Mouse (Mus musculus): ENCODE measurements at regions not wholly inside any gene's neighbourhood (a gene's known extent, or its start where the extent isn't known, plus 50 kb on each side); places are given as distances from the start of the nearest gene placed in this dataset.

DNA sequence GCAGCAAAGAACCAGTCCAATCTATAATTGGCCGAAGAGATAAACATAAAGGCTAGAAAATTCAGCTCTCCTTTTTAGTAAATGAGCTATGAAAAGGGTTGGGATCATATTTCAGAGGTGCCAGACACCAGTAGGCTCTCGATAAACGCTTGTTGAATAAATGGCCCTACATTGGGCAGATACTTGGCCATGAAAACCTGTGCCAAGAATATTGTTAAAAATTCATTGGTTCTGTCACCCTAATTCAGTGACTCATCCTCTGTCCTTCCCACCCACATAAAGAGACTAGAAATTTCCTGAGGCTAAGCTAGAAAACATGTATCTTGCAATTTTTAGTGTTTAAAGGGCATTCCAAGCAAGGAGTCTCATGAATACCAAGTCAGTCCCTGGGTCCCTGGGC lies 224.3 kb upstream of the Spaca1 start:
- Histone ChIP-seq H3K4me1 (ENCODE audit: control insufficient read depth in 1 of 2, insufficient read depth in 2 of 2, low read length in 2 of 2) (no peaks in the 10 kb centered on the region), H3K4me3 (ENCODE audit: control insufficient read depth in 1 of 2, insufficient read depth in 1 of 2, low read depth in 2 of 2, low read length in 2 of 2) (no peak overlapping the region), H3K9me3 (replicated peaks; ENCODE audit: insufficient read depth, low read length) (no peaks in the 10 kb centered on the region), H3K79me2 (ENCODE audit: control insufficient read depth, insufficient read depth, low read length, poor library complexity) (no peaks in the 10 kb centered on the region), H3K27ac (ENCODE audit: control insufficient read depth, low read depth, low read length) (no peak overlapping the region), H3K27me3 (ENCODE audit: control insufficient read depth in 1 of 2, insufficient read depth in 2 of 2, low read length in 2 of 2) (no peaks in the 10 kb centered on the region), H3K9ac (ENCODE audit: control insufficient read depth, low read depth, low read length, poor library complexity, severe bottlenecking) (no peak overlapping the region), H3K36me3 (ENCODE audit: control insufficient read depth in 1 of 2, insufficient read depth in 2 of 2, low read length in 2 of 2) (no peaks in the 10 kb centered on the region)
- no peak for DNase-seq (ENCODE audit: low read depth, low spot score)
- no peak for TF ChIP-seq MEF2A (IDR thresholded peaks at IDR 0.05; ENCODE audit: extremely low read depth, insufficient replicate concordance, low read depth, low read length, poor library complexity, severe bottlenecking)
- no peak for TF ChIP-seq MAFK (IDR thresholded peaks at IDR 0.05; ENCODE audit: borderline replicate concordance, low read depth, low read length)
- TF ChIP-seq USF2 (IDR thresholded peaks at IDR 0.05; ENCODE audit: borderline replicate concordance in 1 of 2, insufficient read depth in 1 of 2, low read depth in 1 of 2, low read length in 2 of 2), result no peak
- TF ChIP-seq CTCF (IDR thresholded peaks at IDR 0.05 in 2 of 3, conservative IDR thresholded peaks at IDR 0.05 in 1 of 3; ENCODE audit: control insufficient read depth in 1 of 3, insufficient read depth in 1 of 3, low read depth in 2 of 3, low read length in 3 of 3, poor library complexity in 1 of 3, severe bottlenecking in 1 of 3), result no peak
- no peak for TF ChIP-seq ELF1 (IDR thresholded peaks at IDR 0.05; ENCODE audit: low read depth, low read length)
- no peak for TF ChIP-seq ZMIZ1 (IDR thresholded peaks at IDR 0.05; ENCODE audit: low read depth, low read length)
- TF ChIP-seq POLR2A (IDR thresholded peaks at IDR 0.05; ENCODE audit: control insufficient read depth in 1 of 2, insufficient read depth in 1 of 2, low read depth in 1 of 2, low read length in 2 of 2, poor library complexity in 1 of 2), result no peak
- no peak for TF ChIP-seq TAL1 (IDR thresholded peaks at IDR 0.05; ENCODE audit: low read length)
- no peak for TF ChIP-seq JUND (IDR thresholded peaks at IDR 0.05; ENCODE audit: low read depth, low read length)
- no peak for TF ChIP-seq ZKSCAN1 (IDR thresholded peaks at IDR 0.05; ENCODE audit: low read depth, low read length)

DNA sequence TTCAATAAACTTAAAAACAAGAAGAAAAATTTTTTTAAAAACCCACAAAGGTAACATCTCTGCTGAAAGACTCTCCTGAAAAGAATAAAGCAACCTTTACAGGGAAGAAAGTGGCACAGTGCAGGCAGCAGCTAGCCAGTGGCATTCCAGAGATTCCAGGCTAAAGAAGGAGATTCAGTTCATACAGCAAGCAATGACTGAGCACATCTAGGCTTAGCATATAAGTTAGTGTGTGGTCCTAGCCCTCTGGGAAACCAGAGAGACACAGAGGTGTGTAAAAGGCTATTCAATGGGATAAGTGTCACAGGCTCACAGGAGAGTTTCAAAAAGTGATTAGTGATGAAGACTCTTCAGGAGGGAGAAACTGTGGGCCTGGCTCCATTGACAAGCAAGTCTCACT lies 225.4 kb upstream of the Spaca1 start:
- Histone ChIP-seq H3K9ac (ENCODE audit: control insufficient read depth, low read depth, low read length, poor library complexity, severe bottlenecking) (no peak overlapping the region), H3K27ac (ENCODE audit: control insufficient read depth, low read depth, low read length) (no peak overlapping the region), H3K36me3 (ENCODE audit: control insufficient read depth in 1 of 2, insufficient read depth in 2 of 2, low read length in 2 of 2) (no peaks in the 10 kb centered on the region), H3K4me1 (ENCODE audit: control insufficient read depth in 1 of 2, insufficient read depth in 2 of 2, low read length in 2 of 2) (no peaks in the 10 kb centered on the region), H3K79me2 (ENCODE audit: control insufficient read depth, insufficient read depth, low read length, poor library complexity) (no peaks in the 10 kb centered on the region), H3K9me3 (replicated peaks; ENCODE audit: insufficient read depth, low read length) (no peaks in the 10 kb centered on the region), H3K4me3 (ENCODE audit: control insufficient read depth in 1 of 2, insufficient read depth in 1 of 2, low read depth in 2 of 2, low read length in 2 of 2) (no peak overlapping the region), H3K27me3 (ENCODE audit: control insufficient read depth in 1 of 2, insufficient read depth in 2 of 2, low read length in 2 of 2) (no peaks in the 10 kb centered on the region)
- TF ChIP-seq MAFK (IDR thresholded peaks at IDR 0.05; ENCODE audit: borderline replicate concordance, low read depth, low read length), result no peak
- DNase-seq (ENCODE audit: low read depth, low spot score), result no peak

DNA sequence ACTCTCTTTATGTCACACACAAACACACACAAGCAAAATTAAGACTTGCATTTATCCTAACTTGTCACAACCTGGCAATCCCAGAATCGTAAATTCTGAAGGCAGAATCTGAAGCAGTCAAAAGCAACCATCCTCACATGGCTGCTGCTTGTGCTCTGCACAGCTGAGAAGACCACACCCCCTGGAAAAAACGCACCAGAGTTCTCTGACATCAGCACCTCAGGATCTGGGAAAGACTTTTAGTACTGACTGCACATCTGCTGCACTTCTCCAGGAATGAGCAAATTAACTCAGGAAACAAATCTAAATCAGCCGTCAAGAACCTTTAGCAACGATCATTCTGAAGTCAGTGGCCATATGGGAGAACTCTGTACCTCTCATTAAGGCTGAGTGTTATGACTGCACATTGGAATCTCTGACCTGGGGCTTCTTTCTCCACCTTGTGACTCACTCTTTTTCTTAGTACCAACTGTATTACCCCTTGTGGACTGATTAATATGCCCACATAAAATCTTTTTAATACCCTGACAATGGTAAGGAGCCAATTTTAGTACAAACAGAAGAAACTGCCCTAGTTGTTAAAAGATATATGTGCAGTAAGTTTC lies 248.1 kb upstream of the Akirin2 start:
- no peak for TF ChIP-seq E2F4 (IDR thresholded peaks at IDR 0.05; ENCODE audit: borderline replicate concordance, low read depth, low read length)
- no peak for TF ChIP-seq MAFK (IDR thresholded peaks at IDR 0.05; ENCODE audit: borderline replicate concordance, low read depth, low read length)
- TF ChIP-seq ELF1 (IDR thresholded peaks at IDR 0.05; ENCODE audit: low read depth, low read length), result no peak
- no peak for TF ChIP-seq MYC (IDR thresholded peaks at IDR 0.05; ENCODE audit: low read depth, low read length)
- TF ChIP-seq HCFC1 (IDR thresholded peaks at IDR 0.05; ENCODE audit: low read depth, low read length), result no peak
- no peak for TF ChIP-seq ZKSCAN1 (IDR thresholded peaks at IDR 0.05; ENCODE audit: low read depth, low read length)
- H3K79me2 ChIP-seq (ENCODE audit: control insufficient read depth, insufficient read depth, low read length, poor library complexity), result no peaks in the 10 kb centered on the region
- no peaks in the 10 kb centered on the region for H3K9me3 ChIP-seq (replicated peaks; ENCODE audit: insufficient read depth, low read length)
- no peaks in the 10 kb centered on the region for H3K4me1 ChIP-seq (ENCODE audit: control insufficient read depth in 1 of 2, insufficient read depth in 2 of 2, low read length in 2 of 2)
- no peaks in the 10 kb centered on the region for H3K27me3 ChIP-seq (ENCODE audit: control insufficient read depth in 1 of 2, insufficient read depth in 2 of 2, low read length in 2 of 2)
- no peak for DNase-seq (ENCODE audit: low read depth, low spot score)
- H3K36me3 ChIP-seq (ENCODE audit: control insufficient read depth in 1 of 2, insufficient read depth in 2 of 2, low read length in 2 of 2), result no peaks in the 10 kb centered on the region
- no peak overlapping the region for H3K4me3 ChIP-seq (ENCODE audit: control insufficient read depth in 1 of 2, insufficient read depth in 1 of 2, low read depth in 2 of 2, low read length in 2 of 2)
- H3K27ac ChIP-seq (ENCODE audit: control insufficient read depth, low read depth, low read length), result no peak overlapping the region
- no peak overlapping the region for H3K9ac ChIP-seq (ENCODE audit: control insufficient read depth, low read depth, low read length, poor library complexity, severe bottlenecking)
